Mouse (Mus musculus) small intestine, adult 2 months (tissue): ENCODE measurements around the gene Dynll2. TPM values are rescaled to one million over a fixed set of nuclear protein-coding genes. Genes with fewer than 3 reads are reported as not detected.

ENCODE experiments used
- H3K27ac ChIP-seq: fragments of 200-500 bp; 2 replicates; pipeline ENCODE4 v1.5.1; 2012; ENCODE audit warnings: low read depth, low read length, control low read depth, inconsistent platforms; ENCODE audit not compliant: insufficient read depth
- H3K27me3 ChIP-seq: fragments of 200-500 bp; 2 replicates; pipeline ENCODE4 v1.6.1; 2012; ENCODE audit warnings: mild to moderate bottlenecking, moderate library complexity, low read length, inconsistent platforms; ENCODE audit not compliant: control insufficient read depth, insufficient read depth
- H3K36me3 ChIP-seq: fragments of 200-500 bp; 2 replicates; pipeline ENCODE4 v1.6.1; 2012; ENCODE audit warnings: mild to moderate bottlenecking, low read length, control low read depth, inconsistent platforms; ENCODE audit not compliant: control insufficient read depth, insufficient read depth
- H3K4me1 ChIP-seq: fragments of 200-500 bp; 2 replicates; pipeline ENCODE4 v1.6.1; 2012; ENCODE audit warnings: low read length, inconsistent platforms, mixed read lengths; ENCODE audit not compliant: control insufficient read depth, insufficient read depth, insufficient read length
- H3K4me3 ChIP-seq: fragments of 200-500 bp; 2 replicates; pipeline ENCODE4 v1.5.1; 2012; ENCODE audit warnings: low read depth, mild to moderate bottlenecking, control low read depth, inconsistent platforms, low read length, moderate library complexity
- CTCF ChIP-seq: fragments of 200-500 bp; IDR thresholded peaks from 2 replicates; pipeline ENCODE4 v1.5.1; 2012; ENCODE audit warnings: low read depth, mild to moderate bottlenecking, control low read depth, inconsistent platforms, low read length, moderate library complexity, mixed read lengths; ENCODE audit not compliant: insufficient replicate concordance, insufficient read length; ENCODE audit errors: extremely low read depth
- POLR2A ChIP-seq: fragments of 200-500 bp; IDR thresholded peaks from 2 replicates; pipeline ENCODE4 v1.6.1; 2012; ENCODE audit warnings: low read depth, mild to moderate bottlenecking, control low read depth, inconsistent platforms, low read length, moderate library complexity
- WGBS: fragments of 180-500 bp; shearing (Covaris S2); methylation state at CpG from one replicate; pipeline ENCODE4 v1.1.7; 2018; 5-methylcytosine and 5-hydroxymethylcytosine counted together
- polyA plus RNA-seq: library from polyadenylated mRNA; depleted of rRNA; stranded (reverse); fragments of >200 nt; gene quantifications from 2 replicates; pipeline ENCODE4 v1.2.3, GENCODE M21; 2012

Gene Dynll2
- polyA plus RNA-seq, 1 experiment: 140 TPM

DNA sequence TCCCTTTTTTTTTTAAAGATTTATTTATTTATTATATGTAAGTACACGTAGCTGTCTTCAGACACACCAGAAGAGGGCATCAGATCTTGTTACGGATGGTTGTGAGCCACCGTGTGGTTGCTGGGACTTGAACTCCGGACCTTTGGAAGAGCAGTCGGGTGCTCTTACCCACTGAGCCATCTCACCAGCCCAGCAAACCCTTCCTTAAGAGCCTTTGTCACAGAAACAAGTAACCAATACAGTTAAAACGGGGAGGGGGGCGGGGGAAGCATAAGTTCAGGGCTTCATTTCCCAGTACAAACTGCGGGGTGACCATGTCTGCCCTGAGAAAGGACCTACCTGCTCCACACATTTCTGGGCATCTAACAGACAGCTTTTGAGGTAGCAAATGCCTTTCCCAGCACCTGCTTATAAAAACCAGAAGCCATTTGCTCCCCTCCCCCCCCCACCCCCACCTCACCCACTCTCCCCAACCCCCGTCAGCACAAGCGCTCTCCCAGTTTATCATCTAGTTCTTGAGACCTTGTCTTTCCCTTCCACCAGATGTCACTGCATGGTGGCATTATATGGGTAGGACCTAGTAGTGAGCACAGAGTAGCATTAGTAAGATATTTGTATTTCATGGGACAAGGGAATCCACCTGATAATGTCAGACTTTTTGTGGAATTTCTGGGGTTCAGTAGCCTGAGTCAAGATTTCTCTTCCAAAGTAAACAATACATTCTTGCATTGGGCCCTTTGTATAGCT is 13.6 kb downstream of the Dynll2 start:
- H3K27ac ChIP-seq: no peak overlapping the region
- H3K36me3 ChIP-seq: peaks cover 5% of the 10 kb centered on the region
- peaks cover 8% of the 10 kb centered on the region for H3K4me1 ChIP-seq
- no peaks in the 10 kb centered on the region for H3K27me3 ChIP-seq
- TF ChIP-seq CTCF (no peak), POLR2A (no peak)
- no peak overlapping the region for H3K4me3 ChIP-seq
- WGBS: 35% methylated on average over 10 of the region's 10 CpGs

- Histone ChIP-seq H3K4me3 (no peak overlapping the region), H3K4me1 (peaks cover 8% of the 10 kb centered on the region), H3K27me3 (no peaks in the 10 kb centered on the region), H3K36me3 (no peaks in the 10 kb centered on the region), H3K27ac (peak overlapping the region; percentile 56)
- 36% methylated on average over 6 of the region's 6 CpGs for WGBS
- TF ChIP-seq CTCF: no peak
- TF ChIP-seq POLR2A: no peak
Observed at GRCm38 (mm10) chr11:87972829-87973228, 14.5 kb downstream of the Dynll2 start.

DNA sequence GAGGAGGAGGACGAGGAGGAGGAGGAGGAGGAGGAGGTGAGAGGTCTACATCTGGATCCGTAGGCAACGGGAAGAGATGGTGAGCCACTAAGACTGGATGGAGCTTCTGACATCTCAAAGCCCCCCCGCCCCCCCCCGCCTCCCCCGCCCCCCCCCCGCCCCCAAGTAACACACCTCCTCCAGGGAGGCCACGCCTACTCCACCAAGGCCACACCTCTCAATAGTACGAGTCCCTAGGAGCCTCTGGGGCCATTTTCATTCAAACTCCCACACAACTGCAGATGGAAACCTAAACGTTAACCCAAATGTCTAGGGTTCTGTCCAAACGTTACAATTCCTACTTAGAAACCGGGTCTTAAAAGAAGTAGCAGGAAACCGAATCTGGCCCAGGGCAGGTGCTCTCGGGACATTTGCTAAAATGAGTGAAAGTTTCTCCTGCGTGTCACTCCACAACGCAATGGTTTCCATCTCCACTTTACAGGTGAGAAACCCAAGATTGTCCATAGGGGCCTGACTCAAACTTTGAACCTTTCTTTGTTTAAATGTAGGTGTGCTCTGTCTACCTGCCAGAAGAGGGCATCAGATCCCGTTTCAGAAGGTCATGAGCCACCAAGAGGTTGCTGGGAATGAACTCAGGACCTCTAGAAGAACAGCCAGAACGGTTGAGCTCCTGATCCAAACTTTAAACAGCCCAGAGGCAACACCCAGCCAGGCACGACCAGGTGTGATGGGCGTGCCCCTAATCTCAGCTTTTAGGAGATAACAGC is 18.8 kb downstream of the Dynll2 start:
- no peak for TF ChIP-seq POLR2A
- TF ChIP-seq CTCF: peak; percentile 44; the same call in 1 of the 2 replicates
- Histone ChIP-seq H3K4me3 (peak overlapping the region; percentile 37), H3K4me1 (peaks cover 5% of the 10 kb centered on the region; the same call in 1 of the 2 replicates), H3K27ac (peak overlapping the region; percentile 52; the same call in 1 of the 2 replicates), H3K36me3 (no peaks in the 10 kb centered on the region), H3K27me3 (no peaks in the 10 kb centered on the region)
- 7% methylated on average over 20 of the region's 20 CpGs for WGBS

DNA sequence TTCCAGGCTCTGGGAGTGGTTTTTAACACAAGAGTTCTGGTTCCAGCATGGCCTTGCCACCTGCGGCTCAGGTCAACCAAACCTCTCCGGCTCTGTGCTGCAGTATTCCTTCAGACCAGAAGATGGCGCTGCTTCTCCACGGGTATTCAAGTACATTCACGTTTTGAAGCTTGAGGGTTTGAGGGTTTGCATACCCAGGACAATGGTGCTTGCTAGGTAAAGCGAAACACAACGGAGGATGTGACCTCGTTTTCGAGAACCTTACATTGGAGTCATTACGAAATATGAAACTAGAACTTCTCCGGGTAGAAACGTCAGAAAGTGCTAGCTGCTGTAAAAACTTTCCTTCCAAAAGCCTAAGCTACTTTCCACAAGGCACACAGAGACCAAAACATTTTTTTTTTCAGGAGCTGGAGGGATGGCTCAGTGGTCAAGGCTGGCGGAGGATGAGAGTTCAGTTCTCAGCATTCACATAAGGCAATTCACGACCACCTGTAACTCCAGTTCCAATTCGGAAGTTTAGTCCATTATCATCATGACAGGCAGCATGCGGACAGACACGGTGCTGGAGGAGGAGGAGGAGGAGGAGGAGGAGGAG is 19.5 kb downstream of the Dynll2 start:
- under 1% methylated on average over 16 of the region's 17 CpGs for WGBS
- TF ChIP-seq POLR2A (no peak), CTCF (peak; percentile 81)
- Histone ChIP-seq H3K27me3 (no peaks in the 10 kb centered on the region), H3K4me1 (0 out of 2 replicates have a peak, but pooled peaks cover 2% of the 10 kb centered on the region), H3K36me3 (no peaks in the 10 kb centered on the region), H3K27ac (no peak overlapping the region; the same call in 1 of the 2 replicates), H3K4me3 (peak overlapping the region; percentile 37)

DNA sequence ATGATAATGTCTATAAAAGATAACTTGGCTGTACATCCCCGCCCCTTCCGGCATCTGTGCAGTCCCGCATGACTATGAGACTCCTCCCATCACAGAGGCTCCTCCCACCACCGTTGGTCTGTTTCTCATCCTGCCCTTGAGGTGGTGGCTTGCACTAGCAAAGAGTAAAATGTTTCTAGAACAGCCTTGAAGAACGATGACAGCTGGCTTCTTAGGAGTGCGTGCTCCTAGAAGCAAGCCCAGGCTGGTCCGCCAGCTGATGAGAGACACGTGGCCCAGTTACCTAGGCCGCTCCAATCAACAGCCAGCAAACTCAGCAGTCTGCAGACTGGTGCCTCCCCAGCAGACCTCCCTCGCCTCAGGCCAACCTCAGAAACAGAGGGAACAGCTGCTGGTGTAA is 21.1 kb downstream of the Dynll2 start:
- WGBS: 35% methylated on average over 10 of the region's 10 CpGs
- Histone ChIP-seq H3K36me3 (no peaks in the 10 kb centered on the region), H3K4me1 (no peaks in the 10 kb centered on the region), H3K27me3 (no peaks in the 10 kb centered on the region), H3K4me3 (no peak overlapping the region), H3K27ac (no peak overlapping the region)
- no peak for TF ChIP-seq CTCF
- no peak for TF ChIP-seq POLR2A

- Histone ChIP-seq H3K4me3 (no peak overlapping the region), H3K27me3 (no peaks in the 10 kb centered on the region), H3K4me1 (no peaks in the 10 kb centered on the region), H3K27ac (no peak overlapping the region), H3K36me3 (no peaks in the 10 kb centered on the region)
- TF ChIP-seq CTCF (no peak), POLR2A (no peak)
- 57% methylated on average over 3 of the region's 3 CpGs for WGBS
Observed at GRCm38 (mm10) chr11:87965293-87965692, 22.0 kb downstream of the Dynll2 start.

- Histone ChIP-seq H3K36me3 (no peaks in the 10 kb centered on the region), H3K4me3 (no peak overlapping the region), H3K4me1 (no peaks in the 10 kb centered on the region), H3K27me3 (no peaks in the 10 kb centered on the region), H3K27ac (no peak overlapping the region)
- TF ChIP-seq CTCF (no peak), POLR2A (no peak)
- 33% methylated on average over 7 of the region's 7 CpGs for WGBS
Observed at GRCm38 (mm10) chr11:87957066-87957465, 30.3 kb downstream of the Dynll2 start.
